Mouse (Mus musculus): Measurements from ENCODE around the gene Vstm2b.

Gene Vstm2b

GRCm38 (mm10) chr7:40922871-40923270 lies 24.7 kb downstream of the Vstm2b start:
- Histone ChIP-seq H3K36me3 (ENCODE audit: control insufficient read depth, insufficient read depth, low read length, poor library complexity, severe bottlenecking) (no peaks in the 10 kb centered on the region), H3K27me3 (ENCODE audit: control insufficient read depth, insufficient read depth, low read length, poor library complexity, severe bottlenecking) (no peaks in the 10 kb centered on the region)
- no peak for DNase-seq (ENCODE audit: low read depth, low spot score)

- no peaks in the 10 kb centered on the region for H3K27me3 ChIP-seq (ENCODE audit: control insufficient read depth, insufficient read depth, low read length, poor library complexity, severe bottlenecking)
- H3K36me3 ChIP-seq (ENCODE audit: control insufficient read depth, insufficient read depth, low read length, poor library complexity, severe bottlenecking), result no peaks in the 10 kb centered on the region
- DNase-seq (ENCODE audit: low read depth, low spot score), result no peak
These were observed 30.3 kb downstream of the Vstm2b start for GRCm38 (mm10) chr7:40928391-40928790.

GRCm38 (mm10) chr7:40936617-40937212 lies 38.6 kb downstream of the Vstm2b start:
- no peaks in the 10 kb centered on the region for H3K27me3 ChIP-seq (ENCODE audit: control insufficient read depth, insufficient read depth, low read length, poor library complexity, severe bottlenecking)
- H3K36me3 ChIP-seq (ENCODE audit: control insufficient read depth, insufficient read depth, low read length, poor library complexity, severe bottlenecking), result no peaks in the 10 kb centered on the region
- no peak for DNase-seq (ENCODE audit: low read depth, low spot score)

GRCm38 (mm10) chr7:40939371-40939770 lies 41.2 kb downstream of the Vstm2b start:
- no peak for DNase-seq (ENCODE audit: low read depth, low spot score)
- Histone ChIP-seq H3K36me3 (ENCODE audit: control insufficient read depth, insufficient read depth, low read length, poor library complexity, severe bottlenecking) (no peaks in the 10 kb centered on the region), H3K27me3 (ENCODE audit: control insufficient read depth, insufficient read depth, low read length, poor library complexity, severe bottlenecking) (no peaks in the 10 kb centered on the region)

DNA sequence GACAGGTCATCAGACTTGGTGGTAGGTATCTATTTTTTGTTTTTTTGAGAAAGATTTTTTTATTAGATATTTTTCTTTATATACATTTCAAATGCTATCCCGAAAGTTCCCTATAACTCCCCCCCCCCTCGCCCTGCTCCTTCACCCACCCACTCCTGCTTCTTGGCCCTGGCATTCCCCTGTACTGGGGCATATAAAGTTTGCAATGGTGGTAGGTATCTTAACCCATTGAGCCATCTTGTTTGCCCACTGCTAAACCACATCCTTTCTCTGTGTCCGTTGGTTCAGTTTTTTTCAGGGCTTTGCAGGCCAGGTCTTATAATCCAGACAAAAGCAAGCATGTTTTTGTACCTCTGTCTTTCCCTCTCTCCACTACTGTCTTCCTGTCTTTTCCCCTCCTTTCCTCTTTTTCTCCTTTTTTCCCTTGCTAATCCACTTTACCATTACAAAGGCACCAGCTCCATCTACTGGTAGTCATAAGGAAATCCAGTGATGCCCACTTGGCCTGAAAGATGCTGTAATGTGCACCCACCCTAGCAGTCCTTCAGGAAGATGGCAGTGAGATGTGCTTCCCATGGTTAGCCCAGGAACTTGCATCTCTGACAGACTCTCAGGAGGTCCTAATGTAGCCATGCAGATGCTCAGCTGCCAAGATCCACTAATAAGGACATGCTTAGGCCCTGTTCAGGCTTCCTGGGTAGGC lies 44.3 kb downstream of the Vstm2b start:
- DNase-seq (ENCODE audit: low read depth, low spot score), result no peak
- Histone ChIP-seq H3K27me3 (ENCODE audit: control insufficient read depth, insufficient read depth, low read length, poor library complexity, severe bottlenecking) (no peaks in the 10 kb centered on the region), H3K36me3 (ENCODE audit: control insufficient read depth, insufficient read depth, low read length, poor library complexity, severe bottlenecking) (no peaks in the 10 kb centered on the region)

All from splenic B cell, adult 2 months (primary cell).